Mouse (Mus musculus) gastrocnemius, postnatal 10 days (tissue): Measurements from ENCODE around the gene Pigc. TPM values are rescaled to one million over a fixed set of nuclear protein-coding genes. Genes with fewer than 3 reads are reported as not detected.

Experiments
- DNase-seq: peaks from one replicate; pipeline ENCODE4 v3.0.0; 2021; ENCODE audit warnings: mixed read lengths
- long read RNA-seq, 2 experiments: library from polyadenylated mRNA; stranded (forward); transcript quantifications; one replicate each; pipeline ENCODE4 v2.0.0; 2021
- total RNA-seq, 2 experiments: library from RNA; stranded (reverse); gene quantifications; 2 replicates each; pipeline ENCODE4 v1.2.3; 2021

Gene Pigc
- total RNA-seq, result 10 to 100 TPM; 15.9 to 19.5 TPM
- long read RNA-seq, experiment 1, full-length matches to known transcripts, result 19 of 22 reads
- long read RNA-seq, experiment 1, partial matches to known transcripts, result 0 of 22 reads
- long read RNA-seq, experiment 1, other reads (novel, unspliced or antisense), result 3 of 22 reads
- long read RNA-seq, experiment 2, full-length matches to known transcripts, result 20 of 21 reads
- long read RNA-seq, experiment 2, partial matches to known transcripts, result 0 of 21 reads
- long read RNA-seq, experiment 2, other reads (novel, unspliced or antisense), result 1 of 21 reads

- DNase-seq, result peak; percentile 91
Observed at GRCm38 (mm10) chr1:161968589-161969407, at the start of gene Pigc. Gene Pigc (plus strand): TSS chr1:161969186.

DNA sequence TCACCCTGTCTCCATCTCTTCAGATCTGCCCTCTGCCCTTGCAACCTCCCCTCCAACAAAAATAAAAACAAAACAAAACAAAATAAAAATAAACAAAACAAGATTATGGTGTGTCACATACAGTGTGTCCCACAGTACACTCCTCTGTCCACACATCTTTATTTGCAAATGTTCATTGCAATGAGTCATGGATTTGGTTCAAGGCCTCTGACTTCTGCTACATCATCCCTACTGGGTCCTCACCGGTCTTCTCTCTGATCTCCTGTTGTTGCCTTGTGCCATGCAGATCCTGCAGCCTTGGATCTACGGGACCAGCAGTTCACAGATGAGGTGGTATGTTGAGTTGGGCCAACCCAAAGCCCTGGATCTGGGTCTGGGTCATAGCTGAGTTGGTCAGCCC, 49.4 kb upstream of the Pigc start:
- no peak for DNase-seq

- DNase-seq, result no peak
Observed at GRCm38 (mm10) chr1:161920475-161921454, 48.2 kb upstream of the Pigc start.

GRCm38 (mm10) chr1:161921928-161922327, 47.1 kb upstream of the Pigc start:
- DNase-seq, result no peak

- no peak for DNase-seq
Observed at GRCm38 (mm10) chr1:161924321-161924720, 44.7 kb upstream of the Pigc start.

GRCm38 (mm10) chr1:161925281-161925805, 43.6 kb upstream of the Pigc start:
- no peak for DNase-seq

DNA sequence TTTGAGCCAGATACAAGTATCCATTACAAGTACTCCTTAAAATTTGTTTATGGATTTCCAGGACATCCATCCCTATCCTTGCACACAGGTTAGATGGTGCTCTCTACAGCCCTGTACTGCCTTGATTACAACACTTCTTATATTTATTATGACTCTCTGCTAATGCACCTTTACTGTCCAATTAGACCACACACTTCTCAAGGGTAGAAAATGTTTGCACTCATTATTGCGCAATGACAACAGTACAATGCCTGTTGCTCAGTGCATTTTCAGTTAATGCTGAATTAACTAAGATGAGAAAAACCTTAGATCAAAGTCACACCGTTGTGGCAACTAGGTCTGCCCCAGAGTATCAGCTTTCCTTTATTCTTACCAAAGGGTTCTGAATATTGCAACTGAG, 41.0 kb upstream of the Pigc start:
- no peak for DNase-seq

DNA sequence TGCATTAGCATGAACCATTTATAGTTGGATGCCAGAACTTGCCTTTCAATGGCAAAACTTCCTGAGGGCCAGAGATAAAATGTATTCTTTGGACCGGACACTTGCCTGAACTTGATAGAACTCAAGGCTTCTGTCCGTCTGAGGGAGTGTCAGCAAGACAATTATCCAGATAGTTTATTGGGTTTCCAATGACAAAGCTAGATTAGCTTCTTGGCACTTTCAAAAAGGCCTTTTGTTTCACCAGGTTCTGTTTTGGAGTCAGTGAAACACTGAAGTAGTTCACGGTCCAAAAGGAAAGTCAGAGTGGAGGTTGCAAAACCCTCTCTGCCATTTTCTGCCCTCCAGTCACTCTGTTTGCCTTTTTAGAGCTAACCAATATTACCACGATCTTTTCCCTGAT, 37.7 kb upstream of the Pigc start:
- no peak for DNase-seq

DNA sequence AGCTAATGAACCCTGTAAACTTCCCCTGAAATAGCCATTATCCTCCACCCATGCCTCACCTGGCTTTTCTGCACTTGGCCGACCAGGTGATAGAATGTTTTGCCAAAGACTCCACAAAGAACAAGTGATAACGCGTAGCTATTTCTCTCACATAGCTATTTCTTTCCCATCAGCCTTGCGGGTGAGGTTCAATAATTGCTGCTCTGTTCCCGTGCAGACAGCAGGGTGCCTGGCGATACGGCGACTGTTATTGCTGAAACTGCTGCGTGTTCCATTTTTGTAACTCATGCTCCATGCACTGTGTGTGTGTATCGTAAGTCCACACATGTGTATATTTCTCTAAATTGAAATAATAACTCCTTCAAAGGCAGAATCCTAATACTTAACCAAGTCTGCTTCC, 37.2 kb upstream of the Pigc start:
- no peak for DNase-seq

- DNase-seq, result no peak
Observed at GRCm38 (mm10) chr1:161932286-161932685, 36.7 kb upstream of the Pigc start.

GRCm38 (mm10) chr1:161942082-161942481, 26.9 kb upstream of the Pigc start:
- DNase-seq, result no peak

GRCm38 (mm10) chr1:161951009-161951779, 17.8 kb upstream of the Pigc start:
- no peak for DNase-seq

DNA sequence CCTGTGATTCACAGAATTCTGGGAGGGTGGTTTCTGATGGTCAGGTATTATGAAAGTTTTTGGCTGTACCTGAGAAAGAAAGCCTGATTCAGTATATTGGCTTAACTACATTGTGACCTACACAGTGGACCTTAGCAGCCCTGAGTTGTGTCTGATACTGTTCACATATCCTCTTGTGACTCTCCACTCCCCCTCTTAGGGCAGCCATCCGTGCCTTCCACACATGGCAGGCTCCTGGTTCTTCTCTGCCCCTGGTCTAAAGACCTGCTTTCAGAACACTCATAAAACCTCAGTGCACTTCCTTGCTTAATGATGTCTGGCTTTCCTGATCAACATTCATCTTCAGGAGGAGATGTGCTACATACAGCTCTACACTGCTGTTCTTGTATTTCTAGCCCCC, 16.4 kb upstream of the Pigc start:
- no peak for DNase-seq

- no peak for DNase-seq
Observed at GRCm38 (mm10) chr1:161955846-161956245, 13.1 kb upstream of the Pigc start.

- DNase-seq, result no peak
Observed at GRCm38 (mm10) chr1:161957964-161958950, 10.7 kb upstream of the Pigc start.

DNA sequence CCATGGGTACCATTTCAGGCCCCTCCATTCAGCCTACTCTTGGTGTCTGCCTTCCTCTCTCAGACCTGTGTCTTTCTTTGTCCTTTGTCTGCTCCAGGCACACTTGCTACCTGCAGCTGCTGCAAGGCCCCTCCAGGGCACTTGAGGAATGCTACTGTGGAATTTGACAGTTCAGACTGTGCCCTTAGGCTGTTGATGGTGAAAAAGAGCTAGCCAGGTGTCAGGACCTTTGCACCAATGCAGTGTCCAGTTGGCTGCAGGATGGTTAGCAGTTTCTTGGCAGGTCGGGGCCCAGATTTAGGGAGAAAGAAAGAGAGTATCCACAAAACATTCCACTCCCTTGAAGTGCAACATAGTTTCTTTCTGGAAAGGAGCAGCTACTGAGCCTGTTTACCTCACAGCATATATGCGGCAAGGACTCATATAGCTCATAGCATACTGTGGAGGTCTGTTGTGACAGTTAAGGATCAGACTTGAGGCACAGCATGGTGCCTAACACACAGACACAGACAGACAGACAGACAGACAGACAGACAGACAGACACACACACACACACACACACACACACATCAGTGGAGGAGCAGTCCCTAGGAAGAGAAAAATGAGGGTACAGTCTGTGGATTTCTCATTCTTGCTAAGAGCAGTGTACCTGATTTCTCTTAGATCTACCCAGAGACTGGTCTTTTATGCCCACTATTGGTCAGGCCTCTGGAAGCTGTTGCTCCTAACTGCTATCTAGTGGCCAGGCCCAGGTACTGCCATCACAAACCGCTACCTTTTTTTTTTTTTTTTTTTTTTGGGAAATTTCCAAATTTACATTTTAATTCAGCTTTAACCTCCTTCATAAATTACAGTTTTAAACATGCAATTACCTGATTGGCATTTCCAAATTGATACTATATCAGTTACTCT, 6.3 kb upstream of the Pigc start:
- no peak for DNase-seq

- DNase-seq, result no peak
Observed at GRCm38 (mm10) chr1:161967936-161968335, 1.1 kb upstream of the Pigc start.

- DNase-seq, result no peak
Observed at GRCm38 (mm10) chr1:161970874-161971273, 1.9 kb downstream of the Pigc start.

DNA sequence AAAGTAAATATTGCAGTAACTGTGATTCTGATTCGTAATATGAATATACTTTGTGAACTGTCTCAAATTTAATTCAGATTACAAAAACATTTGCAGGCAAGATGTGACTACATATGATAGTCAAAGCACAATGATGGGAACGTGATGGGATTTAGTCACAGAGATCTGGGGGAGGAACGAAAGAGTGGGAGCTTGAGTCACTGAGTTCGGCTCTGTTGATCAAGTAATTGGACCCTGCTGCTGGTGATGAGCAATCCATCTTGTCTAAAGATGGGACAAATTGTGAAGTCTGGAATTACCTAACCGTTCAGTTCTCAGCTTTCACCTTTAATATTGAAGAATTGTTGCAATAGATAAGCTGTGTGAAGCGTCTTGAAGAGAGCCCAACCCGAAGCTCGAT, 3.2 kb downstream of the Pigc start:
- DNase-seq, result no peak
